ENCODE assay signal across 28 mouse cellular contexts in genomic region chr14:121328878-121329277, GRCm38 (mm10). TPM values are rescaled to one million over a fixed set of nuclear protein-coding genes. Genes with fewer than 3 reads are reported as not detected.
A peak's percentile ranks its signal among the peaks of the same experiment; 100 is the strongest.
DNase-seq lines count a peak whose midpoint lies in the region; ATAC-seq and TF ChIP-seq lines count a peak whose summit lies in the region.
"Had no signal": no experiment of that assay in that cellular context is flagged by ENCODE, and none has a peak within 500 bp of the region (broad histone marks: within the 10 kb centered on the region; RNA-seq: fewer than 3 reads in every experiment).

No protein-coding gene starts in this region.

- no peak; the same call in 1 of the 2 replicates for TF ChIP-seq POLR2A in CH12.LX (IDR thresholded peaks at IDR 0.05; ENCODE audit: low read depth, low read length)

- peak; percentile 75 for DNase-seq in CH12.LX (ENCODE audit: extremely low read depth)
- peak; percentile 52 for DNase-seq in splenic B cell, adult 2 months (ENCODE audit: low read depth, low spot score)
- DNase-seq in heart, postnatal 4 days, result no peak
- no peak for DNase-seq in right cerebral cortex, adult 18-20 months
- no peak for DNase-seq in kidney, postnatal 25 days
- DNase-seq in layer of hippocampus, adult 11-12 months (ENCODE audit: low spot score), result no peak
- DNase-seq: adrenal gland, adult 8-10 months; adrenal gland, postnatal 14 days; adrenal gland, postnatal 36 days; B cell, adult 2 months; cerebellum, adult 11-12 months; cerebellum, adult 2 months; cerebellum, adult 9-10 months; cerebellum, postnatal 10 days; cerebellum, postnatal 25 days; embryo, embryonic 11 days had no signal

- no peak for TF ChIP-seq CTCF in CH12.LX (conservative IDR thresholded peaks at IDR 0.05 in 1 of 2, IDR thresholded peaks at IDR 0.05 in 1 of 2; ENCODE audit: low read depth in 2 of 2, low read length in 2 of 2)

- ATAC-seq in common myeloid progenitor, adult 5-6 weeks (replicated peaks; ENCODE audit: low read depth, poor library complexity, severe bottlenecking), result peak; percentile 12; the same call in 1 of the 2 replicates
- ATAC-seq in megakaryocyte, adult 5-6 weeks (ENCODE audit: poor library complexity, severe bottlenecking), result peak; percentile 25
- ATAC-seq: activated CD4-positive, CD25-positive, alpha-beta regulatory T cell, adult 4 months; CD4-positive, CD25-positive, alpha-beta regulatory T cell, adult 4 months; forebrain, embryonic 14.5 days; forebrain, embryonic 16.5 days; Patski had no signal

- dilution Hi-C loops in CH12.LX (cut with MboI; ENCODE audit: extremely low pct_ligation_motif_present, extremely low pct_unique_long_range_greater_than_20kb, low sequenced_read_pairs), result no loop called here

- in situ Hi-C loops in CH12.LX (cut with MboI; ENCODE audit: low pct_ligation_motif_present, low pct_unique_long_range_greater_than_20kb, low sequenced_read_pairs), result no loop called here

- H3K36me3 ChIP-seq in CH12.LX (replicated peaks in 1 of 2; ENCODE audit: control insufficient read depth in 1 of 2, insufficient read depth in 1 of 2, low read length in 1 of 2), result peaks cover 11 to 44% of the 10 kb centered on the region in 2 experiments
- H3K36me3 ChIP-seq in splenic B cell, adult 2 months (ENCODE audit: control insufficient read depth, insufficient read depth, low read length, poor library complexity, severe bottlenecking), result no peaks in the 10 kb centered on the region; the same call in 1 of the 2 replicates
- H3K36me3 ChIP-seq: embryonic facial prominence, embryonic 15.5 days; forebrain, embryonic 12.5 days had no signal

- TF ChIP-seq EP300 in CH12.LX (IDR thresholded peaks at IDR 0.05; ENCODE audit: low read length), result peak; percentile 83

- H3K9me3 ChIP-seq in CH12.LX (replicated peaks; ENCODE audit: low read length), result no peaks in the 10 kb centered on the region
- H3K9me3 ChIP-seq: embryonic facial prominence, embryonic 13.5 days; embryonic facial prominence, embryonic 15.5 days; forebrain, embryonic 10.5 days; forebrain, embryonic 12.5 days had no signal

- peaks cover 91% of the 10 kb centered on the region for H3K79me2 ChIP-seq in CH12.LX (replicated peaks; ENCODE audit: control insufficient read depth, extremely low read depth, insufficient read depth, poor library complexity, severe bottlenecking)

- no peaks in the 10 kb centered on the region for H3K27me3 ChIP-seq in CH12.LX (replicated peaks)
- no peaks in the 10 kb centered on the region for H3K27me3 ChIP-seq in splenic B cell, adult 2 months (ENCODE audit: control insufficient read depth, insufficient read depth, low read length, poor library complexity, severe bottlenecking)
- H3K27me3 ChIP-seq: embryonic facial prominence, embryonic 13.5 days; embryonic facial prominence, embryonic 15.5 days; forebrain, embryonic 12.5 days; Patski had no signal

- peaks cover 43 to 89% of the 10 kb centered on the region in 2 experiments for H3K4me1 ChIP-seq in CH12.LX (ENCODE audit: control insufficient read depth in 1 of 2, insufficient read depth in 2 of 2)

- peak overlapping the region; percentile 18 to 47 (median 35) for H3K4me3 ChIP-seq in CH12.LX (replicated peaks in 1 of 3; ENCODE audit: low read depth in 2 of 3, low read length in 2 of 3, poor library complexity in 1 of 3)
- H3K4me3 ChIP-seq: embryonic facial prominence, embryonic 13.5 days; embryonic facial prominence, embryonic 15.5 days; erythroblast, embryonic 14.5 days; forebrain, embryonic 10.5 days; forebrain, embryonic 12.5 days had no signal

- peak overlapping the region; percentile 71 for H3K9ac ChIP-seq in CH12.LX (ENCODE audit: insufficient read depth, low read depth)
- H3K9ac ChIP-seq: embryonic facial prominence, embryonic 13.5 days; embryonic facial prominence, embryonic 15.5 days; forebrain, embryonic 12.5 days had no signal

- no peak for TF ChIP-seq RAD21 in CH12.LX (IDR thresholded peaks at IDR 0.05; ENCODE audit: low read depth, low read length)

- H3K27ac ChIP-seq in CH12.LX (ENCODE audit: insufficient read depth, low read depth), result peak overlapping the region; percentile 96
- H3K27ac ChIP-seq: embryonic facial prominence, embryonic 13.5 days; embryonic facial prominence, embryonic 15.5 days; forebrain, embryonic 10.5 days; forebrain, embryonic 12.5 days had no signal

- peak overlapping the region; percentile 85 for H3K4me2 ChIP-seq in CH12.LX (ENCODE audit: insufficient read depth, low read depth, poor library complexity, severe bottlenecking)
- H3K4me2 ChIP-seq: embryonic facial prominence, embryonic 13.5 days; embryonic facial prominence, embryonic 15.5 days; forebrain, embryonic 12.5 days had no signal

TF ChIP-seq in CH12.LX, 34 proteins besides CTCF, POLR2A, EP300 and RAD21:
- TF ChIP-seq USF2 (conservative IDR thresholded peaks at IDR 0.05; ENCODE audit: low read depth, low read length) (no peak), ZKSCAN1 (IDR thresholded peaks at IDR 0.05; ENCODE audit: borderline replicate concordance, low read depth, low read length) (no peak; the same call in 1 of the 2 replicates), RCOR1 (conservative IDR thresholded peaks at IDR 0.05; ENCODE audit: low read depth, low read length) (peak; percentile 74; the same call in 1 of the 2 replicates), HCFC1 (IDR thresholded peaks at IDR 0.05; ENCODE audit: low read depth, low read length) (peak; percentile 45; the same call in 1 of the 2 replicates), CHD2 (IDR thresholded peaks at IDR 0.05; ENCODE audit: low read length) (0 out of 2 replicates have a peak, but pooled peaks have one; percentile 46), SMC3 (IDR thresholded peaks at IDR 0.05; ENCODE audit: low read depth, low read length) (no peak), USF1 (IDR thresholded peaks at IDR 0.05; ENCODE audit: low read depth, low read length) (no peak), CHD1 (IDR thresholded peaks at IDR 0.05; ENCODE audit: low read depth, low read length) (no peak; the same call in 1 of the 2 replicates), JUND (conservative IDR thresholded peaks at IDR 0.05; ENCODE audit: low read depth, low read length) (no peak), UBTF (IDR thresholded peaks at IDR 0.05; ENCODE audit: low read depth, low read length) (no peak), ELF1 (IDR thresholded peaks at IDR 0.05; ENCODE audit: low read depth, low read length) (peak; percentile 66), ZNF384 (IDR thresholded peaks at IDR 0.05; ENCODE audit: low read depth, low read length) (peak; percentile 97), MYC (IDR thresholded peaks at IDR 0.05; ENCODE audit: low read depth, low read length) (peak; percentile 90), MAX (IDR thresholded peaks at IDR 0.05; ENCODE audit: low read length) (peak; percentile 84), PAX5 (IDR thresholded peaks at IDR 0.05; ENCODE audit: low read length) (no peak), TCF12 (IDR thresholded peaks at IDR 0.05; ENCODE audit: low read depth, low read length) (peak; percentile 64), ZMIZ1 (IDR thresholded peaks at IDR 0.05; ENCODE audit: low read depth, low read length) (peak; percentile 80), ZC3H11A (IDR thresholded peaks at IDR 0.05; ENCODE audit: low read depth, low read length) (no peak), NELFE (IDR thresholded peaks at IDR 0.05; ENCODE audit: low read depth, low read length) (0 out of 2 replicates have a peak, but pooled peaks have one; percentile 45), IRF4 (IDR thresholded peaks at IDR 0.05; ENCODE audit: low read depth, low read length) (peak; percentile 56; the same call in 1 of the 2 replicates), GABPA (IDR thresholded peaks at IDR 0.05; ENCODE audit: insufficient replicate concordance, low read depth, low read length) (no peak), JUN (IDR thresholded peaks at IDR 0.05; ENCODE audit: insufficient read depth, low read depth, low read length) (no peak; the same call in 1 of the 2 replicates), BHLHE40 (IDR thresholded peaks at IDR 0.05; ENCODE audit: low read depth, low read length) (peak; percentile 84), POLR2AphosphoS2 (IDR thresholded peaks at IDR 0.05; ENCODE audit: low read depth, low read length) (no peak), TBP (conservative IDR thresholded peaks at IDR 0.05; ENCODE audit: low read depth, low read length) (0 out of 2 replicates have a peak, but pooled peaks have one; percentile 32), ETS1 (conservative IDR thresholded peaks at IDR 0.05; ENCODE audit: low read depth, low read length) (peak; percentile 74), KAT2A (IDR thresholded peaks at IDR 0.05; ENCODE audit: insufficient replicate concordance, low read length) (no peak), MAFK (IDR thresholded peaks at IDR 0.05; ENCODE audit: insufficient replicate concordance, low read length) (0 out of 2 replicates have a peak, but pooled peaks have one; percentile 21), SIN3A (IDR thresholded peaks at IDR 0.05; ENCODE audit: low read length) (peak; percentile 89), MEF2A (IDR thresholded peaks at IDR 0.05; ENCODE audit: borderline replicate concordance, low read depth, low read length) (peak; percentile 49; the same call in 1 of the 2 replicates), NRF1 (IDR thresholded peaks at IDR 0.05; ENCODE audit: low read depth, low read length) (0 out of 2 replicates have a peak, but pooled peaks have one; percentile 9), MXI1 (IDR thresholded peaks at IDR 0.05; ENCODE audit: low read depth, low read length) (peak; percentile 82), MAZ (IDR thresholded peaks at IDR 0.05; ENCODE audit: low read depth, low read length) (peak; percentile 85), E2F4 (IDR thresholded peaks at IDR 0.05; ENCODE audit: insufficient replicate concordance, low read depth, low read length) (no peak)

RNA-seq across cellular contexts. Expression of gene Stk24, which starts 50.9 kb away (rescaled TPM):
- total RNA-seq in CH12.LX (2012; rRNA removed), result 52.7 and 61.1 TPM in 2 replicates
- total RNA-seq in CH12.LX (2014; rRNA removed), result 35.5 and 43.3 TPM in 2 replicates
- 88.7 and 96.7 TPM in 2 replicates for polyA plus RNA-seq in CH12.LX (2012; ENCODE audit: insufficient read length, low read depth)
- total RNA-seq in common myeloid progenitor, adult 5-6 weeks (2017), result 79.8 and 100 TPM in 2 replicates
- total RNA-seq in megakaryocyte, adult 5-6 weeks (2015), result 143 and 146 TPM in 2 replicates
- total RNA-seq in megakaryocyte, adult 5-6 weeks (2017), result 105 and 124 TPM in 2 replicates
- 10 to 100 TPM; 84.8 to 93.5 TPM for total RNA-seq in heart, postnatal 4 days (2021)

Comparison
In these comparisons a context has a peak if more than half of its experiments do, and no peak if none do; other contexts are left out.
1. DNase-seq: peak in CH12.LX (single experiment) and splenic B cell, adult 2 months (single experiment); none in heart, postnatal 4 days (single experiment), right cerebral cortex, adult 18-20 months (single experiment), kidney, postnatal 25 days (0 of 2) and layer of hippocampus, adult 11-12 months (single experiment).